Mouse (Mus musculus): Measurements from ENCODE around the gene Nlrp3.
"Not testable (repeated sequence)": the region's sequence is repeated elsewhere in the genome, so short reads cannot be mapped to it uniquely, and the experiment has no call there.

Gene Nlrp3

DNA sequence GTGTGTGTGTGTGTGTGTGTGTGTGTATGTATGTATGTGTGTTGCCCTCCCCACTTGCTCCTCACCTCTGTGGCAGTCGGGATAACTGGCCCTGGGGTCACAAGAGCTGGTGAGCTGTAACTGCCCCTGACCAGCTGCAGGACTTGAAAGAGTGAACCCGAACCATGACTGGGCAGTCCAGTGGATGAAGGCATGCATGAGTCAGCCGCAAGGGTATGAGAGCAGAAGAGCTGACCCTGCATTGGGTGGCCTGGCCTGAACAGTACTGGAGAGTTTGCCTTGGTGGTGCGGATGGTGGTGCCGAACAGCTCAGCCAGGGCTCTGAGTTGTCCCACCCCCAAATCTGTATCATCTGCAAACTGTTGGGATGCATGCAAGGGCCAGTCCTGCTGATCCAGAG is 9.8 kb upstream of the Nlrp3 start:
- no peak for DNase-seq (ENCODE audit: low read depth, low spot score)

DNA sequence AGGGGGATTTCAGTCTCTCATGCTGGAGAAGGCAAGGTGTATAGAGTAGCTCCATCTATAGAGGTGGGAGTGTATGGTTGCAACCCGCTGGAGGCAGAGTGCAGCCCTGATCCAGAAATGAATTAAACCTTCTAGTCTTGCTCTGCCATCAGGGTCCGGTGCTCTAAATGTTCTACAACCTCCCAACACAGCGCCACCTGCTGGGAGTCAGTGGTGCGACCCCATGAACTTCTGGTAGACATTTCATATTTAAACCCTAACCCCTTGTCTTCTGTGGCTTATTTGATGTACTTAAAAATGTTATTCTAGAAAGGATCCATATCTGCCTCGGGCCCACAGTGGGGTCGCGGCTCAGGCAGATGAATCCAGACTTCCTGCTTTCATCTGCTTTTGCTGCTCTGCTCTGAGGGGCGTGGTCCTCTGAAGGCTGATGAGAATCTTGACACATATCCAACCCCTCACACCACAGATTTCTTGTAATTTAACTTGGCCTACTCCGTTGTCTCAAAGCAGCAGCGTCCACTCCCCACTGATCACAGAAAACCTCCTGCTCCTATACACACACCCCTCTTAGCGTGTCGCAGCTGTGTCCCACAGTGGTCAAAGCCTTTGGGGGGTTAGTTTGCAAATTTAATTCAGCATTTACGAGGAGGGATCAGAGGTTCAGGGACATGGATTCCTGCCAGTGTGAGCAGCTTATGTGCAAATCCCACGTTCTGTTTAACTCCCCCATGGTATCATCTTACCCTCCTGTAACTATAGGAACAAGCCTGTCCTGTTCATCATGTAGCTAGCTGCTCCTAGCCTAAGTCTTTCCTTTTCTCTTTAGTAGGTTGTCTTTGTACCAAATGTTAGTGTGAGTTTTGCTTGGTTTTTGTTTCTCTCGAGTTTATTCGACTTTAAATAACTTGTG is 3.9 kb upstream of the Nlrp3 start:
- DNase-seq (ENCODE audit: low read depth, low spot score) = peak; percentile 8

DNA sequence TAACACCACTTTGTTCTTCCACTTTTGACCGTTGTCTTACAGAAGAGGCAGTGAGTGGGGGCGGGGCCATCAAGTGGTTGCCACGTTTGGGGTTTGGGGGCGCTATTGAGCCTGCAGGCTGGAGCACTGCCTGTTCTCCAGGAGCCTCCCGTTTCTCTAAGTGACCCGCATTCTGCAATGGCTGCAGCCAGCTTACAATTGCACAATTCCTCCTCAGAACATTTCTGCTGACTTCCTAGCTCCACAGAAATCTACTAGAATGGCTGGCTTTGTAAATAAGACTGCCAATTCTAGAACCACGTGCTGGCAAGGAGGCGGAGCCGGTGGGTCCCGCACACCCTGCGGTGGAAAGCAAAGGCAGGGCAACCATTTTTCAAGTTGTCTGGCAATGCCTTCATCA is 3.0 kb upstream of the Nlrp3 start:
- no peak for DNase-seq (ENCODE audit: low read depth, low spot score)

DNA sequence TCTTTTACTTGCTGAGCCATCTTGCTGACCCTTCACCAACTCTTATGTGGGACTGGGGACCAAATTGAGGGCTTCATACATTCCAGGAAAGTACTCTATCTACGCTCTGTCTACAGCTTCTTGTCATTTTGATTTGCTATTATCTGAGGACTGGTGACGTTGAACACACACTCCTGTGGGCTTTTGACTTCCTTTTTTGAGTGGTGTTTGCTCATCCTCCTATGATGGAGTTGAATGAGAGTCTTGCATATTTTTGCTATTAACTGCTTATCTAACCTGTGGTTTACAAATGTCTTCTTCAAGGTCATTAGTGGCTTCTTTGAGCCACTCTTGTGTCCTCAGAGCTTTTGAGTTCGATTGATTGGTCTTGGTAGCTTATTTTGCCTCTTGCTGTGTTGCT is 1.2 kb upstream of the Nlrp3 start:
- no peak for DNase-seq (ENCODE audit: low read depth, low spot score)

DNA sequence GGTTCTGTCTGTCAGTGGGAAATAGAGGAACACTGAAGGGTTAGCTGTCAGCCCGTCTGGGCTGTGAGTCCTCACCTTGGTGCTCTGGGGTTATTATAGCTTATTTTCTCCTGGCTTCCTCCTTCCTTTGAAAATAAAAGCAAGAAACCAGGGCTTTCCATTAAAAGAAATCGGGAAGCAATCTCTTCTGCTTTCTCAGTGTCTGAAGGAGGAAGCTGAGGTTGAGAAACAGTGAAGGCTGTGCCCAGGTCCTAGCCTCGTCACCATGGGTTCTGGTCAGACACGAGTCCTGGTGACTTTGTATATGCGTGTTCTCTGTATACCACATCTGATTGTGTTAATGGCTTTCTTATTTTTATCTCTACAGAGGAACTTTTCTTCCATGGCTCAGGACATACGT is 1.1 kb downstream of the Nlrp3 start:
- no peak for DNase-seq (ENCODE audit: low read depth, low spot score)

DNA sequence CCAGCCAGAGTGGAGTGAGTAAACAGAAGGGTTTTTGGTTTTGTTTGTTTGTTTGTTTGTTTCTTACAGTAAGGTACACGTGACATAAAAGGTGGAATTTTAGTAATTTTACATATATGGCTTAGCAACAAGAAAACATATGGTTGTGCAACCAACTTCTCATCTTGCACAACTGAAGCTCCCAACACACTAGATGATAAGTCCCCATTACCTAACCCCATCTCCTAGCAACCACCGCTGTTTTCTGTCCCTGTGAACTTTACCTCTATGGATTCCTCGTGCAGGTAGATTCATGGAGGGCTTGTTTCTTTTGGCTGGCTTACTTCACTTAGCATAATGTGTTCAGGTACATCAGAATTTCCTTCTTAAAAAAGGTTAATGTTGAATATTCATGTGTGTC is 2.0 kb downstream of the Nlrp3 start:
- no peak for DNase-seq (ENCODE audit: low read depth, low spot score)

DNA sequence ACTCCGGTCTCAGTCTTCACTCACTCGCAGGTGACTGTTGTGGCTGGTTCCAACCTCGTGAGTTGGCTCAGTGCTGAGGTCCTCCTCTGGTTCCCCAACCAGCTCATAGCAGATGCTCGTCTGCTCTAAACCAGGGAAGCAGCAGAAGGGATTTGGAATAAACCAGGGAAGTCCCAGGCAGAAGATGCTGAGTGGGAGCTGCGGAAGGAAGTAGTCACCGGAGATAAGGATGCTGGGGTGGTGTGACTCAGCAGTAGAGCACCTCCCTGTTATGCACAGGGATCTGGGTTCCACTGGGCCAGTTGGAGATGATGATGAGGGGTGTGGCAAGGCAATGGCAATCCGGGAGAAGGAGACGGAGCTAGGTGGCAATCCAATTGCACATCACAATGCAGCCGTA is 2.6 kb downstream of the Nlrp3 start:
- no peak for DNase-seq (ENCODE audit: low read depth, low spot score)

DNA sequence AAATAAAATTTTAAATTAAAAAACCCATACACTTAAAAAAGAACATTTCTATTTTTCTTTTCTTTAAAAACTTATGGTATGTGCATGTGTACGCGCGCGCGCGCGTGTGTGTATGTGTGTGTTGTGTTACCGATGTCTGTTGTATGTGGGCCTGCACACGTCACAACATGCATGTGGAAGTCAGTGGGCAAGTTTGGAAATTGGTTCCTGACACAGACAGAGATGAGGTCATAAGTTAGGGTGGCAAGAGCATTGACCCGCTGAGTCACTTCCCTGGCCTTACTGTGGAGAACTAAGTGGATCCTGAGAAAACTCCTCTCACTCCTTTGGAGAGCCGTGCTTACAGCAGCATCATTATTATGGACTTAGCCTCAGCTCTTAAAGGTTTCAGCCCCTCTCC is 12.8 kb downstream of the Nlrp3 start:
- no peak for DNase-seq (ENCODE audit: low read depth, low spot score)

DNA sequence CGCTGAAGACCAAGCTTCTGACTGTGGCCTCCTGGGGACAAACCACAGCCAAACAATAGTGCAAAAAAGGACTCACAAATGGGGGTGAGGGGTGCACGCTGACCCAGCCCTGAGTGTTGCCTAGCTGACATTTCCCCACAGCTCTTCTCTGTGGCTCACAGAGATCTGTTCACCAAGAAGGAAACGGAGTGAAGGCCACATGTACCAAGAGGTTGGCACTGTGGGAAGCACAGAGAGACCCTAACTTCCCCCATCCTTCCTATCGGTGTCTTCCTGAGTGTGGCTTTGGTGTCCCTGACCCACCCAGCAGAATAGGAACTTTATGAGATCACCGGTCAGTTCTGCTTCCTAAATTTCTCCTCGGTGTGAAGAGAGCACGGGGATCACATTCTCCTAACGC is 13.2 kb downstream of the Nlrp3 start:
- no peak for DNase-seq (ENCODE audit: low read depth, low spot score)

DNA sequence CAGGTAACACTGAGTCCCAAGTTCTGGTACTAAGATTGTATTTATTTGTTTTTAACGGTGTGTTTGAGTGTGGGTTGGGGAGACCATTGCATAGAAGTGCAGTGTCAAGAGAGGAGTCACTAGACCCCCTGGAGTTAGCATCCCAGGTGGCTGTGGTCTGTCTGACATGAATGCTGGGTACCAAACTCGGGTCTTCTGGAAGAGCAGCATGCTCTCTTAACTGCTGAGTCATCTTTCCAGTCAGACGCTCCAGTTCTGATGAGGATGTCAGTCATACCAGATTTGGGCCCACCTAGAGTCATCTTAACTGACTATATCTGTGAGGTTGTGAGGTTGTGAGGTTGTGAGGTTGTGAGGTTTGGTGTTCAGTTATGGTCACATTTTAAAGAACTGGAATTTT is 19.5 kb downstream of the Nlrp3 start:
- DNase-seq (ENCODE audit: low read depth, low spot score) = no peak

DNA sequence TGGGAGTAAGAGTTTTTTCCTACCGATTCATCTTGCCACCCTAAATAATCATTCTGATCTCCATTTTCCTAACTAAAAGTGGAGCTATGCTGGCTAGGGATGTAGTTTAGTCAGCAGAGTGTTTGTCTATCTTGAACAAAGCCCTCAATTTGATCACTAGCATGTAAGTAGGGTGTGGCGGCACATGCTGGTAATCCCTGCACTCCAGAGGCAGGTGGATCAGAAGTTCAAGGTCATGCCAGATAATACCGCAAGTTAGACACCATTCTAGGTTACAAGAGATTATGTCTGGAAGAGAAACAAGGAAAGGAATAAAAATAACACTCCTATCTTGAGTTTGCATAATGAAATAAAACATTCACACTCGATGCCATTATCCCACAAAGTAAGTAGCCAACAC is 21.0 kb downstream of the Nlrp3 start:
- DNase-seq (ENCODE audit: low read depth, low spot score) = no peak

DNA sequence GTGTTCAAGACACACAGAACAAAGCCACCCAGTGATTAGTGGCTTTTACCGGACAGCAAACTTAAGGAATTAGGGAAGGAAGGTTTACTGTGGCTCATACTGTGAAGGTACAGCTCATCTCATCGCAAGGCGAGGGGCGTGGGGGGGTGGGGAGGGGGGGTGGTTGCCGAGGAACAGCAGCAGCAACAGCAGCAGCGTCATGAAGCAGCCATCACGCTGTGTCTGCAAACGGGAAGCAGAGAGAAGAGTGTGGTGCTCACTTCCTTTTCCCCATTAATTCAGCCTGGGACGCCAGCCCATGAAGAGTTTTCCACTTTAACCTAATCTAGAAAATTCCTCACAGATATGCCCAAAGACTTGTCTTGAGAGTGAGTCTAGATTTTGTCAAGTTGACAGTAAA is 21.5 kb downstream of the Nlrp3 start:
- no peak for DNase-seq (ENCODE audit: low read depth, low spot score)

DNA sequence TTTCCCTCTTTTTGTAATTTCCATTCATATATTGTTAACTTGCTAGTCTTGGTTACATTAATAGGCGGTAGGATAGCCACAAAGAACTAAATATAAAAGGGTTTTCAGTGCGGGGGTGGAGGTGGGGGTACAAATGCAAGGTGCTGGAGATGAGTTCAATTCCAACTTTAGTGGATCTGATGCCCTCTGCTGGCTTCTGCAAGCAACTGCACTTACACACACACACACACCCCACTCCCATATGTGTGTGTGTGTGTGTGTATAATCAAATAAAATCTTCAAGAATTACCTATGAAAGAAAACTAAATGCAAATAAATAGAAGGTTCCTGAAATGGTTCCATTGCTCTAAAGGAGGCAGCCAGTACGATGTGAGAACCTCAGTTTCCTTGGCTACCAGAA is 27.9 kb downstream of the Nlrp3 start:
- DNase-seq (ENCODE audit: low read depth, low spot score) = no peak

DNA sequence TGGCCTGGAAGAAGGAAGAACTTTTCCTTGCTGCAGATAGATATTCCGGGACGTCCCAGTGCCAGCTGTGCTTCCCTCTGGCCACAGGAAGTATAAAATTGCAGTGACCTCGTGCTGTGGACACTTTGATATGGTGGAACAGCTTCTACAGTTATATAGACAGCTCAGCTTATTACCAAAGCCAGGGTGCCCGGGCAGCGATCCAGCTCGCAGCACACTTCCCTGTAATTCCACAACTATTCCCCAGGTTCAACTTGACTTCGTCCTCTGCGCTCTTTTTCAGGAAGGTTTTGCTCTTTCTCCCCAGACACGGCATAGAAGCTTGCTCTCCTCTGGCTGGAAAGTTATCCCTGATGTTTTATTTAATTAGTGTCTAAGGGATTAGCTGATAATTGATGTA is 34.4 kb downstream of the Nlrp3 start:
- no peak for DNase-seq (ENCODE audit: low read depth, low spot score)

DNA sequence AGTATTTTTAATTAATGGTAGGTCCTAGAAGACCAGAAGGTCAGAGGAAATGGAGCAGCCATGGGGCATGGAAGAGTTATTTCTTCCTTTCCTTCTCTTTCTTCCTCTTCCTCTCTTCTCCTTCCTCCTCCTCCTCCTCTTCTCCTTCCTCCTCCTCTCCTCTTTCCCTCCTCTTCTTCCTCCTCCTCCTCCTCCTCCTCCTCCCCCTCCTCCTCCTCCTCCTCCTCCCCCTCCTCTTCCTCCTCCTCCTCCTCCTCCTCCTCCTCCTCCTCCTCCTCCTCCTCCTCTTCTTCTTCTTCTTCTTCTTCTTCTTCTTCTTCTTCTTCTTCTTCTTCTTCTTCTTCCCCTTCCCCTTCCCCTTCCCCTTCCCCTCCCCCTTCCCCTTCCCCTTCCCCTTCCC is 34.8 kb downstream of the Nlrp3 start, which contains the start of gene Olfr222:
TSS of gene Olfr222 (minus strand) at position 101 of the 400 bp plus-strand sequence.
- DNase-seq (ENCODE audit: low read depth, low spot score) = not testable (repeated sequence)

DNA sequence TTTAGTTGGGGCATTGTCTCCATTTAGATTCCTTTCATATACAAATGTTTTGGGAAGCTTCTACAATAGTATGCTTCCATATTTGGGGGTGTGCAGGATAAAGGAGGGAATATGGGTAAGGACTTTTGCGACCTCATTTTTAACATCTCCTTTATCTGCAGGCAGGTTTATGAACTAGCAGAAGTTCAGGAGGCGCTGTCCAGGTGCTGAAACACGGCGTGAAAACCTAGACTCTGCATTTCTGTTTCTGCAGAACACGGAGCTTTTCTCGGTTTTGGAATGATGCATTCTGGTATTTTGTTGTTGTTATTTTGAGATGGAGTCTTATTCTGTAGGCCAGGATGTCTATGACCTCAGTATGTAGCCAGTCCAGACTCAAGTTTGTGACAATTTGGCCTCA is 43.2 kb downstream of the Nlrp3 start:
- no peak for DNase-seq (ENCODE audit: low read depth, low spot score)

DNA sequence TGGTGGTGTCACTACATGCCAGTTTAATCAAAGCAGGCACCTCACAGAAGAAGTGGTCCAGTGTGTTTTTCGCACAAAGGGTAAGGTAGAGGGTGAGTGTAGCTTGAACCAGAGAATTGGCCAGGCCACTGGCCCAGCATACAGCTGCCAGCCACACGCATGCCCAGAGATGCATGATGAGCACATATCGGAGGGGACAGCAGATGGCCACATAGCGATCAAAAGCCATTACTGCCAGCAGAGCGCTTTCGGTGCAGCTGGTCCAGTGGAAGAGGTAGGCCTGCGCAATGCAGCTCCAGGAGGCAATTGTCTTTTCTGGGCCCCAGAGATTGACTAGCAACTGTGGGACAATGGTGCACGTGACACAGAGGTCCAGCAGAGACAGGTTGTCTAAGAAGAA is 48.1 kb downstream of the Nlrp3 start:
- no peak for DNase-seq (ENCODE audit: low read depth, low spot score)

DNA sequence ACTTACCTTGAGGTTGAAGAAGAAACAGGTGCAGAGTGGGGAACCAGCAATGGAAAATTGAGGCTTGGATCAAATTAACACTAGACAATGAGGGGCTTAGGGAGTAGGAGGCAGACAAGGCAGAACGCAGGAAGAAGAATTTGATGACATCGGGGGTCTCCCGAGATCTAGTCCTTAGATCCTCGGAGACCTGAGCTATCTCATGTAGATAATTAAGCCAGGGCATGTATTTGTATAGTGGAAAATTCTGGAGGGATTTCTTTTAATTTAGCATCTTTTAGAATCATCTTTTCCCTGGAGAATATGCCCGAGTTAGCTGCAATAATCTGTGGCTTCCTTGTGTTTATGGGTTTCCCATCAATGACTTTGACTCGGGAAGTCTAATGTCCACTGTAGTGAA is 51.8 kb downstream of the Nlrp3 start, which contains the start of gene Olfr223:
TSS of gene Olfr223 (minus strand) at position 101 of the 400 bp plus-strand sequence.
- no peak for DNase-seq (ENCODE audit: low read depth, low spot score)

DNA sequence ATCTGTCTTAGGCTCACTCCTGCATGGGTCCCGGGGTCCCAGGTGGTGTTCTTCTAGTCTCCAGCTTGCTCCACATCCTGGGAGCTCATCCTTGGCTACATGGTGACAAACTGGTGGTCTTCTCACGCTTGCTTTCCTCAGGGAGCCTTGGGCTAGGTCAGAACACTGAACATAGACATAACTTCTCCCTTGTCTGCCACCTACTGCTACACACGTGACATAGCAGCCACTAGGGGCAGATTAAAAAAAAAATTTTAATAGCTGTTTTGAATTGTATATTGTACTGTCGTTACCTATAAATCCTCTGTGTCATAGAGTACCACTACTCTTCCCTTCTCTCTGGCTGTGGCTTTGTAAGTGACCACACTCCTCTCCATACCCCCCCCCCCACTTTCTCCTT is 54.7 kb downstream of the Nlrp3 start:
- DNase-seq (ENCODE audit: low read depth, low spot score) = no peak

DNA sequence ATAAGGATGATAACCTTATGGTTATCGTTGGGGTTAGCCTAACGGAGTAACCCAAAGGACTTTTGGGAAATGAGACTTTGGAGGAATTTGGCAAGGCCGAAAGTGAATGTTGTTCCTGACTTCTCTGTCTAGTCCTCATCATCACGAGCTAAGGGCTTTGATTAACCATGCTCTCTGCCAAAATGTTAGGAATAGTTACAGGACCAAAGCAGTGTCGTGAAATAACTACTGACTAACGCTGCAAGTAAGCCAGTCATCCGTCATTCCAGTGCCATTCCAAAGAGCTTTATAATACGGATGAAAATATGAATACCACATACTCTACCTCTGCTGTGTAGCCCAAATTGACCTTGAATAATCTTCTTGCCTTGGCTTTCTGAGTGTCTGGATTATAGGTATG is 55.6 kb downstream of the Nlrp3 start:
- DNase-seq (ENCODE audit: low read depth, low spot score) = no peak

DNA sequence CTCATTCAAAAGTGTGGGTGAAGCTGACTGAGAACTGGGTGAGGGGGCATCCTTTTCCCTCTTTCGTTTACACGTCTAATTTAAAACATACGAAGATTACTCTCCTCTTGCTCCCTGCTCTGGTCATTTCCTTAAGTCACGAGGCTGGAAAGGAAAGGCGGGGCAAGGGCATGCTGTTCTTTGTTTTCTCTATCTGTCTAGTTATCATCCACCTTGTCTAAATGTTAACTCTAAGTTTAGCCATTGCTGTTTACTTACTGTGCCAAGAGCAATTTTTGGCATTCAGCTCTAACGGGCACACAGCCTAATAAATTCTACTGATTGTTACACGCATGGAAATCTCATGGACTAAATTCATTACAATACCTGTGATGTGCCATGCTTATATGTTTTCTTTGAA is 57.8 kb downstream of the Nlrp3 start:
- DNase-seq (ENCODE audit: low read depth, low spot score) = no peak

DNA sequence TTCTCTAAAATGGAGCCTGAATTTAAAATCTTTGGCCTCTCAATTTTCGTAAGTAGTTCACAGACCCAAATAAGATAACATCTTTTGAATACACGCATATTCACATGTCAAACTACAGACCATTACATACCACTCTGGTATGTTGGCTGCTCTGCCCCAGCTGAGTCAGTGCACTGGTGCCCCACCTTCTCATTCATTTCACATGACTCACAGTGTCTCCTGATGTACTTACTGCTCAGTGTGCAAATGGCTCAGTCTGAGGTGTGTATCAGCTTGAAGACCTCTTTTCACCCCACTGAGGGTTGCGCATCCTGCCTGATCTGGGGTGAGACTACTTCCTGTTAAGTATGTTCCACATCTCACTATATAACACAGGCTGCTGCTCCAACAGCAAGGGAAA is 59.5 kb downstream of the Nlrp3 start:
- DNase-seq (ENCODE audit: low read depth, low spot score) = no peak

DNA sequence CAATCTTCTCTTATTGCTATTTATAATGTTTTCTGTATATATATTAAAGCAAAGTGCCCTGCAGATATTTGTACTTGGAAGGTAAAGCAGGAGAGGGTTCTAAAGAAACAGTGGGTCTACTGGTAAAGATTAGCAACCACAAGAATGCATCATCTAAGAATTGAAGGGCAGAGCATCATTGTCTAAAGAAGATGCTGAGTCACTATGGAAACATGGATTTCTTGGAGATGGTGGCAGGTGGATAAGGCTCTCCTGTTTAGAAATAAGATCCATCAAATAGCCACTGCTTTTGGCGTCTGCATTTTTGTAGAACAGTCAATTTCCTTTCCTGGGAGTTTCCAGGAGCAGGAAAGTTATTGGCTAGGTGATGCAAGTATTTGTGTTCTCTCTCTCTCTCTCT is 60.9 kb downstream of the Nlrp3 start:
- no peak for DNase-seq (ENCODE audit: low read depth, low spot score)

DNA sequence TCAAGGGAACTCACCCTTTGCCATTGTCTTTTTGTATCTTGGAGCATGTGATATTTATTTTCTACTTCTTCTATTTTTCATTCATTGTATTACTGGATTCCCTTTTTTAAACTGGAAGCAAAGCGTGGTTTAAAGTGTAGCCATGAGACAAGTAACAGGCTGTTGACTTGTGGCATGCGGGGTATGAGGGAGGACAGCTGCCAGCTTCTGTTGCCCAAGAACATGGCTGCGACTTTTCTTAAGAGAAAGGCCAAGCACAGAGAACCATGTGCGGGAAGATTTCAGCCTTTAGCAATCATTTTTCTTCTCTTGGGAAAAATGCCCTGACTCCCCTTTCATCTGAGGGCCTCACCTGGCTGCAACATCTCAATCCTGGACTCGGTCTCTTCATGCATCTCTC is 70.3 kb downstream of the Nlrp3 start:
- no peak for DNase-seq (ENCODE audit: low read depth, low spot score)
